Mouse (Mus musculus): ENCODE measurements around the gene Fam168b. TPM values are rescaled to one million over a fixed set of nuclear protein-coding genes. Genes with fewer than 3 reads are reported as not detected.

The Fam168b gene
- polyA plus RNA-seq, 1 experiment from 2014 or later = 36.9 TPM

DNA sequence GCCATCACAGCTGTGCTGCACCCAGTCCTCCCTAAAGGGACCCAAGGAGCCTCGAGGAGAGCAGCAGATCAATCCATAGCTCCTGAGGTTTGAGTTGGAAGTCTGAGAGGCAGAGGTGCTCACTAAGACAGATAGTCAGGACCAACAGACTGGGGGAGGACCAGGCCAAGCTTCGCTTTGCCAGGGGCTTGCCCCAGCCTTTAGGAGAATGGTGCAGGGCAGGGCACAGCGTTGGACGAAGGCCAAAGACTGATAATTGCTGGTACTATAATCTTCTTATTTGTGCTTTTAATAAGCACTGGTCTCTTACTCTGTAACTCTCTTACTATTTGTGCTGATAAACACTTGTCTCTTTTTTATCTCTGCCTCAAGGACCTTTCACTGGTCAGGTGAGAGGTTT is 75.0 kb downstream of the Fam168b start:
- Histone ChIP-seq H3K27ac (replicated peaks in 1 of 2; ENCODE audit: control insufficient read depth in 1 of 2, insufficient read depth in 1 of 2, low read depth in 2 of 2, low read length in 2 of 2) (no peak overlapping the region), H3K9ac (ENCODE audit: low read length) (no peak overlapping the region), H3K9me3 (ENCODE audit: control insufficient read depth, low read length) (no peaks in the 10 kb centered on the region), H3K27me3 (ENCODE audit: control insufficient read depth, insufficient read depth, low read length) (no peaks in the 10 kb centered on the region), H3K4me1 (ENCODE audit: control insufficient read depth in 2 of 2, insufficient read depth in 2 of 2, low read length in 2 of 2) (peaks cover 4 to 7% of the 10 kb centered on the region in 2 experiments; a peak in 3 of 4 replicates), H3K4me3 (ENCODE audit: control insufficient read depth in 1 of 2, insufficient read depth in 1 of 2, low read depth in 1 of 2, low read length in 2 of 2) (no peak overlapping the region), H3K36me3 (ENCODE audit: control insufficient read depth, insufficient read depth, low read length) (no peaks in the 10 kb centered on the region), H3K4me2 (ENCODE audit: low read length) (no peak overlapping the region)
- WGBS = 37% methylated on average over 4 of the region's 4 CpGs
- no peak for ATAC-seq (ENCODE audit: insufficient number of reproducible peaks, insufficient read depth, low FRiP score, low read depth)

- Histone ChIP-seq H3K27me3 (ENCODE audit: control insufficient read depth, insufficient read depth, low read length) (no peaks in the 10 kb centered on the region), H3K9me3 (ENCODE audit: control insufficient read depth, low read length) (no peaks in the 10 kb centered on the region), H3K9ac (ENCODE audit: low read length) (no peak overlapping the region), H3K36me3 (ENCODE audit: control insufficient read depth, insufficient read depth, low read length) (no peaks in the 10 kb centered on the region), H3K4me2 (ENCODE audit: low read length) (no peak overlapping the region), H3K4me3 (ENCODE audit: control insufficient read depth in 1 of 2, insufficient read depth in 1 of 2, low read depth in 1 of 2, low read length in 2 of 2) (no peak overlapping the region), H3K4me1 (ENCODE audit: control insufficient read depth in 2 of 2, insufficient read depth in 2 of 2, low read length in 2 of 2) (peaks cover 4 to 7% of the 10 kb centered on the region in 2 experiments; a peak in 3 of 4 replicates), H3K27ac (replicated peaks in 1 of 2; ENCODE audit: control insufficient read depth in 1 of 2, insufficient read depth in 1 of 2, low read depth in 2 of 2, low read length in 2 of 2) (no peak overlapping the region)
- ATAC-seq (ENCODE audit: insufficient number of reproducible peaks, insufficient read depth, low FRiP score, low read depth) = no peak
- WGBS = 74% methylated on average over 1 of the region's 1 CpGs
Observed at GRCm38 (mm10) chr1:34766899-34767298, 76.0 kb downstream of the Fam168b start.

Other genes starting within 250 kb of the Fam168b start
- 57.9 and 61.8 TPM in 2 replicates for gene Plekhb2, start 6.9 kb upstream of the Fam168b start, polyA plus RNA-seq (2014; fragmentation: Nextera tagmentation; extraction: Ambion mirVana)

Data from heart, embryonic 14.5 days (tissue).